Mouse (Mus musculus) gastrocnemius, postnatal 4 days (tissue): ENCODE results near the gene Rps21. TPM values are rescaled to one million over a fixed set of nuclear protein-coding genes. Genes with fewer than 3 reads are reported as not detected.

ENCODE experiments used
- DNase-seq, 2 experiments: peaks; one replicate each; pipeline ENCODE4 v3.0.0; 2021 to 2022; ENCODE audit warnings: low spot score in 2 of 2, mixed read lengths in 2 of 2
- total RNA-seq, 2 experiments: library from RNA; stranded (reverse); gene quantifications; 2 replicates each; pipeline ENCODE4 v1.2.3; 2021

Gene Rps21
- total RNA-seq, 2 experiments from 2014 or later: 786 to 791 TPM

- DNase-seq: no peak
These were observed 29.1 kb upstream of the Rps21 start for GRCm38 (mm10) chr2:180228060-180228458.

GRCm38 (mm10) chr2:180228592-180228991 is 28.6 kb upstream of the Rps21 start:
- peak in 1 of 2 experiments; percentile 73 for DNase-seq

GRCm38 (mm10) chr2:180229129-180229528 is 28.0 kb upstream of the Rps21 start:
- no peak for DNase-seq

GRCm38 (mm10) chr2:180230482-180230881 is 26.7 kb upstream of the Rps21 start:
- DNase-seq: no peak

- DNase-seq: no peak
These were observed 23.9 kb upstream of the Rps21 start for GRCm38 (mm10) chr2:180233101-180233904.

- DNase-seq: no peak
These were observed 22.8 kb upstream of the Rps21 start for GRCm38 (mm10) chr2:180234353-180234752.

GRCm38 (mm10) chr2:180234980-180235379 is 22.2 kb upstream of the Rps21 start:
- no peak for DNase-seq

GRCm38 (mm10) chr2:180235788-180236187 is 21.4 kb upstream of the Rps21 start:
- no peak for DNase-seq

- no peak for DNase-seq
These were observed 20.7 kb upstream of the Rps21 start for GRCm38 (mm10) chr2:180236500-180236899.

- DNase-seq: no peak
These were observed 20.2 kb upstream of the Rps21 start for GRCm38 (mm10) chr2:180236930-180237329.

GRCm38 (mm10) chr2:180237601-180238345 is 19.4 kb upstream of the Rps21 start:
- DNase-seq: no peak

- no peak for DNase-seq
These were observed 18.6 kb upstream of the Rps21 start for GRCm38 (mm10) chr2:180238591-180238990.

- DNase-seq: no peak
These were observed 14.1 kb upstream of the Rps21 start for GRCm38 (mm10) chr2:180243108-180243507.

GRCm38 (mm10) chr2:180247916-180248315 is 9.3 kb upstream of the Rps21 start:
- DNase-seq: no peak

- DNase-seq: no peak
These were observed 8.1 kb upstream of the Rps21 start for GRCm38 (mm10) chr2:180248947-180249660.

- DNase-seq: peak; percentile 54 to 74
These were observed 6.1 kb upstream of the Rps21 start for GRCm38 (mm10) chr2:180250930-180251611.

- no peak for DNase-seq
These were observed 5.3 kb upstream of the Rps21 start for GRCm38 (mm10) chr2:180251838-180252237.

- no peak for DNase-seq
These were observed 2.6 kb upstream of the Rps21 start for GRCm38 (mm10) chr2:180254436-180255209.

- no peak for DNase-seq
These were observed 1.5 kb upstream of the Rps21 start for GRCm38 (mm10) chr2:180255701-180256100.

GRCm38 (mm10) chr2:180256296-180257000 is 729 bp upstream of the Rps21 start:
- no peak for DNase-seq
